Mouse (Mus musculus): ENCODE data around the gene Frmd4a.
"Not testable (repeated sequence)": the region's sequence is repeated elsewhere in the genome, so short reads cannot be mapped to it uniquely, and the experiment has no call there.

GRCm38 (mm10) chr2:4614276-4614929 lies 596.9 kb downstream of the Frmd4a start:
- TF ChIP-seq TAL1 (conservative IDR thresholded peaks at IDR 0.05; ENCODE audit: low read depth, low read length); CTCF (IDR thresholded peaks at IDR 0.05; ENCODE audit: low read depth, low read length); GATA1 (IDR thresholded peaks at IDR 0.05; ENCODE audit: borderline replicate concordance, low read length): not testable (repeated sequence)

Data from G1E (cell line).